Mouse (Mus musculus) hindbrain, embryonic 14.5 days (tissue): Measurements from ENCODE around the gene Ccdc28a. TPM values are rescaled to one million over a fixed set of nuclear protein-coding genes. Genes with fewer than 3 reads are reported as not detected.

Source experiments
- ATAC-seq: fragments of 200-750 bp; cut with Nextera tagmentation; 2 replicates; pipeline ENCODE4 v1.8.0; 2017; ENCODE audit warnings: moderate number of reproducible peaks, mild to moderate bottlenecking, moderate TSS enrichment, moderate library complexity; ENCODE audit not compliant: low FRiP score
- DNase-seq: peaks from one replicate; pipeline ENCODE4 v3.0.0-alpha.2; 2015; ENCODE audit warnings: low spot score
- H3K27ac ChIP-seq: fragments of 300-500 bp; sonication (generic); 2 replicates; pipeline ENCODE4 v1.5.1; 2014; ENCODE audit warnings: mild to moderate bottlenecking, moderate library complexity
- H3K27me3 ChIP-seq: fragments of 300-500 bp; sonication (generic); 2 replicates; pipeline ENCODE4 v1.6.1; 2014; ENCODE audit warnings: mild to moderate bottlenecking, low read length, mixed read lengths; ENCODE audit not compliant: control insufficient read depth, insufficient read depth
- H3K36me3 ChIP-seq: fragments of 300-500 bp; sonication (generic); replicated peaks from 2 replicates; pipeline ENCODE4 v1.6.1; 2014; ENCODE audit not compliant: control insufficient read depth, insufficient read depth
- H3K4me1 ChIP-seq: fragments of 300-500 bp; sonication (generic); replicated peaks from 2 replicates; pipeline ENCODE4 v1.6.1; 2014; ENCODE audit warnings: antibody characterized with exemption, low read length, mixed read lengths; ENCODE audit not compliant: control insufficient read depth, insufficient read depth
- H3K4me2 ChIP-seq: fragments of 300-500 bp; sonication (generic); replicated peaks from 2 replicates; pipeline ENCODE4 v1.6.1; 2014; ENCODE audit warnings: mild to moderate bottlenecking, moderate library complexity
- H3K4me3 ChIP-seq: fragments of 300-500 bp; sonication (generic); replicated peaks from 2 replicates; pipeline ENCODE4 v1.5.1; 2014; ENCODE audit warnings: mild to moderate bottlenecking, low read length
- H3K9ac ChIP-seq: fragments of 300-500 bp; sonication (generic); 2 replicates; pipeline ENCODE4 v1.6.1; 2014
- H3K9me3 ChIP-seq: fragments of 300-500 bp; sonication (generic); 2 replicates; pipeline ENCODE4 v1.6.1; 2016; ENCODE audit warnings: low read length; ENCODE audit not compliant: control insufficient read depth
- WGBS: fragments of 180-500 bp; shearing (Covaris S2); extraction: QIAGEN DNeasy Blood & Tissue Kit; methylation state at CpG from one replicate; pipeline ENCODE4 v1.1.7; 2014; 5-methylcytosine and 5-hydroxymethylcytosine counted together
- polyA plus RNA-seq: library from polyadenylated mRNA; unstranded; fragments of >200 nt; fragmentation: Nextera tagmentation; extraction: Ambion mirVana; gene quantifications from 2 replicates; pipeline ENCODE4 v1.2.1, GENCODE M21; 2014

Ccdc28a gene
- polyA plus RNA-seq: 4.8 and 7.0 TPM in 2 replicates

DNA sequence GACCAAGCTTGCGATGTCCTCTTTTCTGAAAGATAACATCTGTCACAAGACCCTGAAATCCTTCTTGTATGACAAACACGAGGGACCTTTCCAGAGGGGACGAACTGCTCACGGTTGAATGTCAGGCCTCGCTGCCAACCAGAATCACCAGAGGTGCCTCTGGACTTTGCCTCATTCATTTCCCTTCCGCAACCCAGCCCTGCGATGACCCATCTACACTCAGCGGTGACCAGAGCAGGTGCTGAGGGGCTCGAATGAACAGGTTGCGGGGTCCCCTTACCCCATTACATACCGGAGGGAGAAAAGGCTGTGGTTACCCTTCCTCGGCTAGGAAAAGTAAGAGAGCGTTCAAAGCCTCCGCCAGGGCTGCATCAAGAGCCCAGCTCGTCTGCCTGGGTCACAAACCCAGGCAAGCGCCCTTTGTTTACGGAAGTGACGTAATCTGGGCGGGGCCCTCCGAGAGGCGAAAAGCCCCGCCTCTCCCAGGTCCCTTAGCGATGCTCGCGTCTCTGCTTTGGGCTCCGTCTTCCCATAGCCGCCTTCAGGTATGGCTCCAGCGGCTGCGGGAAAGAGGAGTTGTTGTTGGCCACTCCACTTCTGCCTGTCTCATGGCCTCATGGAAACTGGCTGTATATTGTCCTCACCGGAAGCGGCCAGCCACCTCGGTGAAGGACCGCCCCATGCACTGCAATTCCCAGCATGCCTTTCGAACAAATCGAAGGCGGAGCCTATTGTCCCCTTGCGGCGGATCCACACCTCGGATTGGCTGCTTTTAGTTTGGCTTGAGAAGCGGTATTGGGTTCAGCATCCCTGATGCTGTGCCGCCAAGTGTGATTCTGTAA lies at the start of gene Ccdc28a:
Gene Ccdc28a (minus strand): TSS at position 439 of the 842 bp plus-strand sequence.
- ATAC-seq (peak; percentile 99), DNase-seq (peak; percentile 96)
- no peaks in the 10 kb centered on the region for H3K36me3 ChIP-seq
- no peaks in the 10 kb centered on the region for H3K9me3 ChIP-seq
- H3K4me3 ChIP-seq: peak within 1 kb of the TSS; percentile 50
- peak within 1 kb of the TSS; percentile 83 for H3K4me2 ChIP-seq
- H3K4me1 ChIP-seq: peaks cover 4% of the 10 kb centered on the region; the same call in 1 of the 2 replicates
- peak within 1 kb of the TSS; percentile 55 for H3K9ac ChIP-seq
- no peaks in the 10 kb centered on the region for H3K27me3 ChIP-seq
- peak within 1 kb of the TSS; percentile 61 for H3K27ac ChIP-seq
- WGBS: under 1% methylated on average over 41 of the region's 41 CpGs

DNA sequence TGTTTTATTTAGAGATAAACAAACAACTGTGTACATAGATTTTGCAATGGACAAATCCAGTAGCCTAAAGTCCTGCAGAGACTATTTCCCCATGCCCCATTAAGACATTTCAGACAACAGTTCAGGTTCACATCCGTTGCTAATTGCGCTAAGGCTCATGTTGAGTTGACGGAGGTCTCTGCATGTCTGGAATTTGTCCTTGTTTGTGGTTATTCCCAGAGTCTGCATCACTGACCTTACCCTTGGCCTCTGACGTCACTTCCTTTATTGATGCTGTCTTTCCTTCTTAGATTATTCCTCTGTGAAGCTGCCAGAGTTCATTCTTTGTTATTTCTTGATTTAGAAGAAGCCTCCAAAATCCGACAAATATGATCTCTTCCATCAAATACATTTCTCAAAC lies 49.2 kb upstream of the Ccdc28a start:
- no peaks in the 10 kb centered on the region for H3K36me3 ChIP-seq
- no peak overlapping the region for H3K9ac ChIP-seq
- no peak overlapping the region for H3K4me2 ChIP-seq
- H3K4me3 ChIP-seq: no peak overlapping the region
- no peak overlapping the region for H3K27ac ChIP-seq
- H3K27me3 ChIP-seq: no peaks in the 10 kb centered on the region
- no peaks in the 10 kb centered on the region for H3K9me3 ChIP-seq
- no peak for DNase-seq
- 84% methylated on average over 5 of the region's 5 CpGs for whole genome bisulfite sequencing
- no peaks in the 10 kb centered on the region for H3K4me1 ChIP-seq
- no peak for ATAC-seq

DNA sequence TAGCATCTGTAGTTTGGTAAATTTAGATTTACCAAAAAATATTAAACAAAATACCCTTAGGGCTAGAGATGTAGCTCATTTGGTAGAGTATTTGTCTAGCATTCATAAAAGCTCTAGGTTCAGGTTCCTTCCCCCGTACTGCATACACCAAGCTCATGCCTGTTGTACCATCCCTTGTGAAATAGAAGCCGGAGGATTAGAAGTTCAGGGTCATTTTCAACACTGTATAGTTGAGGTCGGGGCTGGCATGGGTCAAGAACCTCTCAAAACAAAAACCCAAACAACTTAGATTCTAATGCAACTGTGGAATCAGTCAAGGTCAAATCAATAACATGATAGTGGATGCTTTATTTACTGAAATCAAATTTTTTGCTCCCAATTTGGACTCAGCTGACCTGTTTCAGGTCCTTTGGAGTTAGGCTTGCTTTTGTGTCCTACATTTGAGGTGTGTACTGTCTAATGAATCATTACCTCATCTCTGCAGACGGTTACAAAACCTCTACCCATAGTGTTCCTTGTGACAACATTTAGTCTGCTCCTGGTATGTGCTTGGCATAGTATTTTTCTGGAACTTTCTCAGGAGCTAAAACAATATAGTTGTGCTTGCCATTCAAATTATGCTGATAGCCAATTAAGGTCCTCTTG lies 41.4 kb upstream of the Ccdc28a start:
- WGBS: 90% methylated on average over 4 of the region's 4 CpGs
- H3K4me1 ChIP-seq: no peaks in the 10 kb centered on the region
- no peak overlapping the region for H3K4me2 ChIP-seq
- ATAC-seq (no peak), DNase-seq (no peak)
- H3K27me3 ChIP-seq: no peaks in the 10 kb centered on the region
- no peak overlapping the region for H3K27ac ChIP-seq
- no peaks in the 10 kb centered on the region for H3K9me3 ChIP-seq
- H3K4me3 ChIP-seq: no peak overlapping the region
- no peak overlapping the region for H3K9ac ChIP-seq
- H3K36me3 ChIP-seq: no peaks in the 10 kb centered on the region

DNA sequence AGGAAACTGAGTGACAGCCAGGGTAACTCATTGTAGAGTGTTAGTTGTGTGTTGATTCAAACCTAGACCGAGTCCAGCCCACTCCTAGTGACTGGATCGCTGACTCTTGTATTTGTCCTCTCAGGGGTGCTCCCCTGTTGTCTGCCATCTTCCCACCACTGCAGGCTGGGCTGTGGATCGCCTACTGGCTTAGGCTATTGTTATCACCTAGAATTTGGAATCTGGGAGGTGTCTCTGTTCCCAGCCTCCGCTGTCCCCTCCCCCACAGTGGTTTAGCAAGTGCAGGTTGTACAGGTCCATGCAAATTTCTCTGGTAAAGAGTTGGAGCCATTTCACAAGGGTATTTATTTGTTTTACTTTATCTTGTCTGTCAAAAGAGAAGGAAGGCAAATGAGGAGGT lies 16.5 kb upstream of the Ccdc28a start:
- 73% methylated on average over 4 of the region's 4 CpGs for WGBS
- no peaks in the 10 kb centered on the region for H3K36me3 ChIP-seq
- no peak overlapping the region for H3K4me3 ChIP-seq
- no peaks in the 10 kb centered on the region for H3K4me1 ChIP-seq
- no peak overlapping the region for H3K27ac ChIP-seq
- DNase-seq (no peak), ATAC-seq (no peak)
- no peak overlapping the region for H3K9ac ChIP-seq
- H3K27me3 ChIP-seq: no peaks in the 10 kb centered on the region
- H3K9me3 ChIP-seq: no peaks in the 10 kb centered on the region
- H3K4me2 ChIP-seq: no peak overlapping the region

DNA sequence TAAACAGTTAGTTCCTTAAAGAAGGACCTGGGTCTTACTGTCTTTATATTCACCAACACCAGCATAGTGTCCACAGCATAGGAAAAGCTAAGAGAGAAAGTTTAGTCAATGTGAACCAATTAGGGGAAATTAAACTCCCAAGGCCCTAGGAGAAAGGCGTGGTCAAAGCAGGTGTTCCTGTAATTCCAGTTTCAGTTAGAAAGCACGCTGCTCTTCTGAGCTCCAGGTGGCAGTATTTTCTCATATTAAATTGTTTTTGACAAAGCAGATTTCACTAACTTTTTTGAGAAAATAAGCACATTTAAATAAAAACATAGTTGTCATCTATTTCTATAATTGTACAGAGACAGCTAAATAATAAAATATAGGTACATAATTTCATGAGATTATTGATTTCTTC lies 8.8 kb upstream of the Ccdc28a start:
- Histone ChIP-seq H3K4me3 (no peak overlapping the region), H3K36me3 (no peaks in the 10 kb centered on the region), H3K9me3 (no peaks in the 10 kb centered on the region), H3K4me1 (no peaks in the 10 kb centered on the region), H3K9ac (no peak overlapping the region), H3K27ac (no peak overlapping the region), H3K27me3 (no peaks in the 10 kb centered on the region), H3K4me2 (no peak overlapping the region)
- WGBS: 72% methylated on average over 2 of the region's 2 CpGs
- peak; percentile 31 for DNase-seq
- ATAC-seq: no peak

DNA sequence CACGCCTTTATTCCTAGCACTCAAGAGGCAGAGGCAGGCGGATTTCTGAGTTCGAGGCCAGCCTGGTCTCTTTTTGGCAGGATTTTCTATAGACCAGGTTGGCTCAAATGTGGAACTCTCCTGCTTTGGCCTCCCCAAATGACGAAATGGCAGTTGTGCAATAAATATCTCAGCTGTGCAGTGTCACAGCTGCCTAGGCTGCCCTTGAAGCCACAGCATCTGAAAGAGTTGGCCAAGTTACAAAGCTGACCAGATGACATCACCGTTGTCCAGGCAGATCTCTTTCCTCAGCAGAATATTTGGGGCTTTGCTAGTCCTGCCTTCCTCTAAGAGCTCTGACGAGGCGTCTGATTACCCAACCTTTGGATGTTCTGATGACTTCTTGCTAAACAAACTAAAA lies 2.4 kb upstream of the Ccdc28a start:
- 93% methylated on average over 7 of the region's 7 CpGs for WGBS
- H3K9ac ChIP-seq: no peak overlapping the region
- no peaks in the 10 kb centered on the region for H3K27me3 ChIP-seq
- no peak for DNase-seq
- H3K4me1 ChIP-seq: peaks cover 4% of the 10 kb centered on the region; the same call in 1 of the 2 replicates
- no peaks in the 10 kb centered on the region for H3K9me3 ChIP-seq
- no peak overlapping the region for H3K27ac ChIP-seq
- ATAC-seq: no peak
- no peak overlapping the region for H3K4me2 ChIP-seq
- no peaks in the 10 kb centered on the region for H3K36me3 ChIP-seq
- no peak overlapping the region for H3K4me3 ChIP-seq

DNA sequence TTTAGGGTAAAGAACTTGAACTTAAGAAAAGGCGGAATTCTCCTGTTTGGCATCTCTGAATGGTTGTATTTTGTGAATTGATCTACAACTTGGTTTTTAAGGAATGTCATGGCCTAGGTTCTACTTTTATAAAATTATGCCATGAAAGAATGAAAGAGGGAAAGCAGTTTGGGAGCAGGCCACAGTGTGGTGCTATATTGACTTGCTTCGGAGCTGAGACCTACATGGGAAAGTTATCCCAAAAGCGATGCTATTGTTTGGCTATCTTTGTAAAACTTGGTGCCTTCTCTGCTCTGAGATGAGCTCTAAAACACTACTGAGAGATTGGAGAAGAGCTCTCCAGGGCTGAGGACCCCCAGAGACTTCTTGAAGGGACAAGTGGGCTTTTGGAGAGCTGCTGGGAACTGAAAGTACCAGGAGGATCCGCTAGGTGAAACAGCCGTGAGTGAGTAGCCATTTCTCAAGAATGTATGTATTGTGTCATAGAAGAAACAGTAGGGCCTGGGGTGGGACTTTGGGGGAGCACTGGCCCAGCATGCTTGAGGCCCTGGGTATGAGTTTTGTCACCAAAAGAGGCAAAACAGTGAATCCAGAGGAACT lies 1.6 kb upstream of the Ccdc28a start:
- H3K4me2 ChIP-seq: no peak overlapping the region
- no peaks in the 10 kb centered on the region for H3K27me3 ChIP-seq
- WGBS: 80% methylated on average over 5 of the region's 5 CpGs
- H3K36me3 ChIP-seq: no peaks in the 10 kb centered on the region
- H3K9me3 ChIP-seq: no peaks in the 10 kb centered on the region
- no peak overlapping the region for H3K27ac ChIP-seq
- no peak overlapping the region for H3K4me3 ChIP-seq
- H3K9ac ChIP-seq: no peak overlapping the region
- peaks cover 4% of the 10 kb centered on the region; the same call in 1 of the 2 replicates for H3K4me1 ChIP-seq
- DNase-seq: no peak
- no peak for ATAC-seq

- DNase-seq (no peak), ATAC-seq (peak; percentile 75)
- Histone ChIP-seq H3K27me3 (no peaks in the 10 kb centered on the region), H3K27ac (no peak overlapping the region), H3K9me3 (no peaks in the 10 kb centered on the region), H3K36me3 (no peaks in the 10 kb centered on the region), H3K4me3 (peak overlapping the region; percentile 50), H3K9ac (peak overlapping the region; percentile 55), H3K4me1 (peaks cover 4% of the 10 kb centered on the region; the same call in 1 of the 2 replicates), H3K4me2 (peak overlapping the region; percentile 55)
- 11% methylated on average over 14 of the region's 14 CpGs for WGBS
Measured at GRCm38 (mm10) chr10:18235402-18235747, 577 bp upstream of the Ccdc28a start.

GRCm38 (mm10) chr10:18233891-18234290 lies 907 bp downstream of the Ccdc28a start:
- Histone ChIP-seq H3K9ac (peak overlapping the region; percentile 55; the same call in 1 of the 2 replicates), H3K9me3 (no peaks in the 10 kb centered on the region), H3K4me1 (peaks cover 4% of the 10 kb centered on the region; the same call in 1 of the 2 replicates), H3K36me3 (no peaks in the 10 kb centered on the region), H3K27ac (no peak overlapping the region), H3K4me3 (peak overlapping the region; percentile 50; the same call in 1 of the 2 replicates), H3K4me2 (peak overlapping the region; percentile 83; the same call in 1 of the 2 replicates), H3K27me3 (no peaks in the 10 kb centered on the region)
- DNase-seq (peak; percentile 15), ATAC-seq (no peak)
- WGBS: 56% methylated on average over 3 of the region's 3 CpGs
